Mouse (Mus musculus) heart, postnatal 0 days (tissue): ENCODE measurements around the gene Slc25a10.

ENCODE experiments used
- CTCF ChIP-seq: IDR thresholded peaks from 2 replicates; pipeline ENCODE4 v1.5.1; 2016; ENCODE audit warnings: antibody characterized with exemption, control low read depth, low read depth
- EP300 ChIP-seq: IDR thresholded peaks from 2 replicates; pipeline ENCODE4 v1.6.1; 2016; ENCODE audit warnings: antibody characterized with exemption, low read depth

DNA sequence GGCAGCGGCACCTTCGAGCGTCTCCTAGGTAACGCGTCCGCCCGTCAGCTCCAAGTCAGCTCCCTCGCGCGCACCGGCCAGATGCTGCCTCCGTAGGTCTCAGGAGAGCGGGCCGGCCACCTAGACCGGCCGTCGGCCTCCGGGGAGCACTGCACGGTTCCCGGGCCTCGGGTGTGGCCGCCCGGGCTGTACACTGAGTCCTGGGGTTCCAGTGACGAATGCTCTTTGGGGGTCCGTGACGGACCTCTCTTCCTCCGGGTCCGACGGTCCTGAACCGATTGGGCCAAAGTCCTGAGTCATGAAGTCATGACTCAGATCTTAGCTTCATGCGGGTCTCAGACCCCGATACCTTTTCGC, 23.9 kb upstream of the Slc25a10 start:
- TF ChIP-seq CTCF: no peak
- TF ChIP-seq EP300: no peak
